8 mouse cellular contexts compared by ENCODE assay signal in genomic region chr4:136816701-136817100, GRCm38 (mm10). TPM values are rescaled to one million over a fixed set of nuclear protein-coding genes. Genes with fewer than 3 reads are reported as not detected.
DNase-seq lines count a peak whose midpoint lies in the region; ATAC-seq and TF ChIP-seq lines count a peak whose summit lies in the region.

No protein-coding gene starts in this region.

- no peaks in the 10 kb centered on the region for H3K9me3 ChIP-seq in CH12.LX (replicated peaks; ENCODE audit: low read length)
- no peaks in the 10 kb centered on the region for H3K9me3 ChIP-seq in hindbrain, embryonic 14.5 days (ENCODE audit: control insufficient read depth, low read length)
- no peaks in the 10 kb centered on the region for H3K9me3 ChIP-seq in midbrain, embryonic 15.5 days

- peaks cover 0 to 20% of the 10 kb centered on the region in 2 experiments; a peak in 2 of 4 replicates for H3K4me1 ChIP-seq in CH12.LX (ENCODE audit: control insufficient read depth in 1 of 2, insufficient read depth in 2 of 2)
- peaks cover 32% of the 10 kb centered on the region for H3K4me1 ChIP-seq in hindbrain, embryonic 14.5 days (replicated peaks; ENCODE audit: control insufficient read depth, insufficient read depth, low read length)
- H3K4me1 ChIP-seq in midbrain, embryonic 15.5 days = peaks cover 59% of the 10 kb centered on the region
- H3K4me1 ChIP-seq in heart, adult 2 months (ENCODE audit: control insufficient read depth, insufficient read depth, low read length) = no peaks in the 10 kb centered on the region

- no peaks in the 10 kb centered on the region for H3K79me2 ChIP-seq in CH12.LX (replicated peaks; ENCODE audit: control insufficient read depth, extremely low read depth, insufficient read depth, poor library complexity, severe bottlenecking)
- no peaks in the 10 kb centered on the region for H3K79me2 ChIP-seq in heart, adult 2 months (replicated peaks; ENCODE audit: control insufficient read depth, insufficient read depth, low read length)

- TF ChIP-seq CTCF in CH12.LX (conservative IDR thresholded peaks at IDR 0.05 in 1 of 2, IDR thresholded peaks at IDR 0.05 in 1 of 2; ENCODE audit: low read depth in 2 of 2, low read length in 2 of 2) = no peak
- no peak for TF ChIP-seq CTCF in heart, adult 2 months (IDR thresholded peaks at IDR 0.05)

- TF ChIP-seq POLR2A in CH12.LX (IDR thresholded peaks at IDR 0.05; ENCODE audit: low read depth, low read length) = no peak
- TF ChIP-seq POLR2A in heart, adult 2 months (IDR thresholded peaks at IDR 0.05; ENCODE audit: insufficient read depth, low read depth, low read length) = no peak

- no peak for TF ChIP-seq RAD21 in CH12.LX (IDR thresholded peaks at IDR 0.05; ENCODE audit: low read depth, low read length)

- H3K36me3 ChIP-seq in CH12.LX (replicated peaks in 1 of 2; ENCODE audit: control insufficient read depth in 1 of 2, insufficient read depth in 1 of 2, low read length in 1 of 2) = no peaks in the 10 kb centered on the region
- no peaks in the 10 kb centered on the region for H3K36me3 ChIP-seq in hindbrain, embryonic 14.5 days (replicated peaks; ENCODE audit: control insufficient read depth, insufficient read depth)
- no peaks in the 10 kb centered on the region for H3K36me3 ChIP-seq in midbrain, embryonic 15.5 days (replicated peaks)
- no peaks in the 10 kb centered on the region for H3K36me3 ChIP-seq in heart, adult 2 months (ENCODE audit: control insufficient read depth, insufficient read depth, low read length)

- ATAC-seq in hindbrain, embryonic 14.5 days (ENCODE audit: low FRiP score) = peak; percentile 54
- ATAC-seq in midbrain, embryonic 15.5 days (replicated peaks) = peak; percentile 60

- H3K4me2 ChIP-seq in CH12.LX (ENCODE audit: insufficient read depth, low read depth, poor library complexity, severe bottlenecking) = no peak overlapping the region
- H3K4me2 ChIP-seq in hindbrain, embryonic 14.5 days (replicated peaks) = no peak overlapping the region
- no peak overlapping the region for H3K4me2 ChIP-seq in midbrain, embryonic 15.5 days

- DNase-seq in cerebellum, adult 9-11 months = peak; percentile 54
- no peak for DNase-seq in cerebellum, adult 9-10 months
- peak; percentile 12 for DNase-seq in CH12.LX (ENCODE audit: extremely low read depth)
- DNase-seq in hindbrain, embryonic 14.5 days (ENCODE audit: low spot score) = peak; percentile 69
- no peak for DNase-seq in yolk sac, embryonic 10.5 days (ENCODE audit: low spot score)
- DNase-seq in urinary bladder, postnatal 25 days (ENCODE audit: low spot score) = no peak
- no peak for DNase-seq in heart, adult 2 months

- in situ Hi-C loops in CH12.LX (cut with MboI; ENCODE audit: low pct_ligation_motif_present, low pct_unique_long_range_greater_than_20kb, low sequenced_read_pairs) = no loop called here

- WGBS in hindbrain, embryonic 14.5 days = 10% methylated on average over 7 of the region's 7 CpGs
- 19% methylated on average over 7 of the region's 7 CpGs for WGBS in midbrain, embryonic 15.5 days
- 36% methylated on average over 7 of the region's 7 CpGs for WGBS in heart, adult 2 months

- intact Hi-C loops in heart, adult 2 months (cut with DNase I) = no loop called here

- dilution Hi-C loops in CH12.LX (cut with MboI; ENCODE audit: extremely low pct_ligation_motif_present, extremely low pct_unique_long_range_greater_than_20kb, low sequenced_read_pairs) = no loop called here

- no peak overlapping the region for H3K27ac ChIP-seq in CH12.LX (ENCODE audit: insufficient read depth, low read depth)
- H3K27ac ChIP-seq in hindbrain, embryonic 14.5 days = no peak overlapping the region
- peak overlapping the region; percentile 49; the same call in 1 of the 2 replicates for H3K27ac ChIP-seq in midbrain, embryonic 15.5 days
- H3K27ac ChIP-seq in heart, adult 2 months = no peak overlapping the region

- H3K27me3 ChIP-seq in CH12.LX (replicated peaks) = peaks cover 47% of the 10 kb centered on the region
- no peaks in the 10 kb centered on the region for H3K27me3 ChIP-seq in hindbrain, embryonic 14.5 days (ENCODE audit: control insufficient read depth, insufficient read depth, low read length)
- H3K27me3 ChIP-seq in midbrain, embryonic 15.5 days (replicated peaks) = no peaks in the 10 kb centered on the region
- H3K27me3 ChIP-seq in heart, adult 2 months (ENCODE audit: control insufficient read depth, insufficient read depth, low read length) = peaks cover 1% of the 10 kb centered on the region; the same call in 1 of the 2 replicates

- no peak for TF ChIP-seq EP300 in CH12.LX (IDR thresholded peaks at IDR 0.05; ENCODE audit: low read length)
- TF ChIP-seq EP300 in heart, adult 2 months (IDR thresholded peaks at IDR 0.05; ENCODE audit: insufficient read depth, low read depth, low read length) = no peak

- H3K9ac ChIP-seq in CH12.LX (ENCODE audit: insufficient read depth, low read depth) = no peak overlapping the region
- no peak overlapping the region for H3K9ac ChIP-seq in hindbrain, embryonic 14.5 days
- no peak overlapping the region for H3K9ac ChIP-seq in midbrain, embryonic 15.5 days
- no peak overlapping the region for H3K9ac ChIP-seq in heart, adult 2 months (ENCODE audit: low read depth, low read length)

- H3K4me3 ChIP-seq in CH12.LX (replicated peaks in 1 of 3; ENCODE audit: low read depth in 2 of 3, low read length in 2 of 3, poor library complexity in 1 of 3) = no peak overlapping the region
- no peak overlapping the region for H3K4me3 ChIP-seq in hindbrain, embryonic 14.5 days (replicated peaks; ENCODE audit: low read length)
- H3K4me3 ChIP-seq in midbrain, embryonic 15.5 days = no peak overlapping the region
- H3K4me3 ChIP-seq in heart, adult 2 months = no peak overlapping the region

TF ChIP-seq in CH12.LX, 34 proteins besides CTCF, POLR2A, EP300 and RAD21:
- peak; percentile 67 for TF ChIP-seq ZKSCAN1 (IDR thresholded peaks at IDR 0.05; ENCODE audit: borderline replicate concordance, low read depth, low read length)
- no peak for TF ChIP-seq SIN3A (IDR thresholded peaks at IDR 0.05; ENCODE audit: low read length)
- 0 out of 2 replicates have a peak, but pooled peaks have one; percentile 28 for TF ChIP-seq MXI1 (IDR thresholded peaks at IDR 0.05; ENCODE audit: low read depth, low read length)
- no peak for TF ChIP-seq USF2 (conservative IDR thresholded peaks at IDR 0.05; ENCODE audit: low read depth, low read length)
- no peak for TF ChIP-seq UBTF (IDR thresholded peaks at IDR 0.05; ENCODE audit: low read depth, low read length)
- no peak for TF ChIP-seq ELF1 (IDR thresholded peaks at IDR 0.05; ENCODE audit: low read depth, low read length)
- TF ChIP-seq KAT2A (IDR thresholded peaks at IDR 0.05; ENCODE audit: insufficient replicate concordance, low read length) = no peak
- TF ChIP-seq MAZ (IDR thresholded peaks at IDR 0.05; ENCODE audit: low read depth, low read length) = no peak
- TF ChIP-seq ZC3H11A (IDR thresholded peaks at IDR 0.05; ENCODE audit: low read depth, low read length) = no peak
- no peak for TF ChIP-seq CHD1 (IDR thresholded peaks at IDR 0.05; ENCODE audit: low read depth, low read length)
- no peak for TF ChIP-seq JUND (conservative IDR thresholded peaks at IDR 0.05; ENCODE audit: low read depth, low read length)
- no peak for TF ChIP-seq ZNF384 (IDR thresholded peaks at IDR 0.05; ENCODE audit: low read depth, low read length)
- no peak for TF ChIP-seq NELFE (IDR thresholded peaks at IDR 0.05; ENCODE audit: low read depth, low read length)
- no peak for TF ChIP-seq E2F4 (IDR thresholded peaks at IDR 0.05; ENCODE audit: insufficient replicate concordance, low read depth, low read length)
- TF ChIP-seq CHD2 (IDR thresholded peaks at IDR 0.05; ENCODE audit: low read length) = no peak
- TF ChIP-seq NRF1 (IDR thresholded peaks at IDR 0.05; ENCODE audit: low read depth, low read length) = 0 out of 2 replicates have a peak, but pooled peaks have one; percentile 44
- TF ChIP-seq PAX5 (IDR thresholded peaks at IDR 0.05; ENCODE audit: low read length) = no peak
- TF ChIP-seq ETS1 (conservative IDR thresholded peaks at IDR 0.05; ENCODE audit: low read depth, low read length) = no peak
- no peak for TF ChIP-seq IRF4 (IDR thresholded peaks at IDR 0.05; ENCODE audit: low read depth, low read length)
- no peak for TF ChIP-seq POLR2AphosphoS2 (IDR thresholded peaks at IDR 0.05; ENCODE audit: low read depth, low read length)
- no peak for TF ChIP-seq ZMIZ1 (IDR thresholded peaks at IDR 0.05; ENCODE audit: low read depth, low read length)
- no peak for TF ChIP-seq MAFK (IDR thresholded peaks at IDR 0.05; ENCODE audit: insufficient replicate concordance, low read length)
- TF ChIP-seq HCFC1 (IDR thresholded peaks at IDR 0.05; ENCODE audit: low read depth, low read length) = no peak
- no peak for TF ChIP-seq MYC (IDR thresholded peaks at IDR 0.05; ENCODE audit: low read depth, low read length)
- no peak for TF ChIP-seq MAX (IDR thresholded peaks at IDR 0.05; ENCODE audit: low read length)
- no peak for TF ChIP-seq GABPA (IDR thresholded peaks at IDR 0.05; ENCODE audit: insufficient replicate concordance, low read depth, low read length)
- no peak for TF ChIP-seq MEF2A (IDR thresholded peaks at IDR 0.05; ENCODE audit: borderline replicate concordance, low read depth, low read length)
- no peak for TF ChIP-seq JUN (IDR thresholded peaks at IDR 0.05; ENCODE audit: insufficient read depth, low read depth, low read length)
- TF ChIP-seq USF1 (IDR thresholded peaks at IDR 0.05; ENCODE audit: low read depth, low read length) = no peak
- peak; percentile 46; the same call in 1 of the 2 replicates for TF ChIP-seq BHLHE40 (IDR thresholded peaks at IDR 0.05; ENCODE audit: low read depth, low read length)
- no peak for TF ChIP-seq TCF12 (IDR thresholded peaks at IDR 0.05; ENCODE audit: low read depth, low read length)
- no peak for TF ChIP-seq TBP (conservative IDR thresholded peaks at IDR 0.05; ENCODE audit: low read depth, low read length)
- TF ChIP-seq SMC3 (IDR thresholded peaks at IDR 0.05; ENCODE audit: low read depth, low read length) = no peak
- TF ChIP-seq RCOR1 (conservative IDR thresholded peaks at IDR 0.05; ENCODE audit: low read depth, low read length) = no peak

RNA-seq across cellular contexts. Expression of gene Ephb2, which starts 19.1 kb away (rescaled TPM):
- 0.04 and 0.08 TPM in 2 replicates for total RNA-seq in CH12.LX (2012; rRNA removed)
- not detected in 2 replicates for total RNA-seq in CH12.LX (2014; rRNA removed)
- 0.14 TPM in 1 of 2 replicates, not detected in the other for polyA plus RNA-seq in CH12.LX (2012; ENCODE audit: insufficient read length, low read depth)
- polyA plus RNA-seq in hindbrain, embryonic 14.5 days (2014; fragmentation: Nextera tagmentation; extraction: Ambion mirVana) = 26.6 and 28.1 TPM in 2 replicates
- polyA plus RNA-seq in midbrain, embryonic 15.5 days (2015; fragmentation: Nextera tagmentation; extraction: Ambion mirVana) = 31.0 and 31.7 TPM in 2 replicates
- total RNA-seq in heart, adult 2 months (2021) = under 1 TPM; 0.73 to 0.77 TPM
- polyA plus RNA-seq in heart, adult 2 months (2012; rRNA removed) = 0.96 and 1.2 TPM in 2 replicates

Comparison
In these comparisons a context has a peak if more than half of its experiments do, and no peak if none do; other contexts are left out.
1. DNase-seq: peak in cerebellum, adult 9-11 months (single experiment), CH12.LX (single experiment) and hindbrain, embryonic 14.5 days (single experiment); none in cerebellum, adult 9-10 months (single experiment), yolk sac, embryonic 10.5 days (single experiment), urinary bladder, postnatal 25 days (single experiment) and heart, adult 2 months (0 of 2).
2. RNA of gene Ephb2, which starts 19.1 kb away (polyA plus RNA-seq): 31.0 to 31.7 TPM in midbrain, embryonic 15.5 days and 26.6 to 28.1 TPM in hindbrain, embryonic 14.5 days; 0.96 to 1.2 TPM in heart, adult 2 months and 0.14 TPM in CH12.LX; every median in the first group is over 10 times any median in the second.